Mouse (Mus musculus): Measurements from ENCODE around the gene Poc1b.
A peak's percentile ranks its signal among the peaks of the same experiment; 100 is the strongest.
"Not testable (repeated sequence)": the region's sequence is repeated elsewhere in the genome, so short reads cannot be mapped to it uniquely, and the experiment has no call there.

Poc1b gene

GRCm38 (mm10) chr10:99157697-99158096 lies 50.9 kb downstream of the Poc1b start:
- ATAC-seq (ENCODE audit: low TSS enrichment), result not testable (repeated sequence)

DNA sequence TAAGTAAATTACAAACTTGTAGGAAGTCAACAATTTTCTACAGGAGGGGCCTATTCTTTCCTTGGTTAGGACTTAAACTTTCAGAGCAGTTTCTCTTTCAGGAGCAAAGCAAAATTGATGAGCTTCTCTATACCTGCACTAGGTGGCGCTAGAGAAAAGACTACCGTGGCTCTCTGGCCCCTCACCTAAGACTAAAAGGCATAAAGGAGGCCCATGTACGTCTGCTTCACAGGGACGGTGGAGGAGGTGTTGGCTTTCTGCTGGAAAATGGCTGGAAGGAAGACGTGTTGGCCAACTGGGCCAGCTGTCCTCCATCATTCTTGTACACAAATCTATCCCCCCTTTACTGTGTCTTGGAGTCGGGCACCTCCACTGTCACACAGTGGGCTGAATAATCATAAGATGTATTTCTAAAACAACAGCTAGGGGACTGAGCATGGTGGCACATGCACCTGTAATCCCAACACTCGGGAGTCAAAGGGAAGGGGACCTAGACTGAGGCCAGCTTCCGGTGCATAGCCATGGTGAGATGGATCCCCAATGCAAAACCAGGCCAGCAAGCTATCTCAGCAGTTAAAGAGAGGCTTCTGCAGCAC lies 55.2 kb downstream of the Poc1b start:
- peak; percentile 50 for ATAC-seq (ENCODE audit: low TSS enrichment)

DNA sequence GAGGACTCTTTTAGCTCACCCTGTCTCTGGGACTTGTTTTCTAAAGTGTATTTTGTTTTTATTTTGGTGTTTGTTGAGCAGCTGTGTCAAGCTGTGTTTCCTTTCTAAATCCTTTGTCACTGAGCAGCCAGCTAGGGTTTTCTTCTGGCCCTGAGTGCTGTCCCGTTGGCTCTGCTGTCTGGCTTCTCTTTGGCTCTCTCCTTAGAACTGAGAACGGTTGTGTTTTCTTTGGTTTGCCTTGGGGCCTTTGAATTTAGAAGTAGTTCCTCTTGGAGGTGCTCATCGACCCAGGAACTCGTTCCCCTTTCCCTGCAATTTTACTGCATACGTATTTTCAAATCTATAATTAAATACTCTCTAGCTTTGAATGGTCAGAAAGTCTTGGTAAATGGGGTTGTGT lies 56.2 kb downstream of the Poc1b start:
- no peak for ATAC-seq (ENCODE audit: low TSS enrichment)

DNA sequence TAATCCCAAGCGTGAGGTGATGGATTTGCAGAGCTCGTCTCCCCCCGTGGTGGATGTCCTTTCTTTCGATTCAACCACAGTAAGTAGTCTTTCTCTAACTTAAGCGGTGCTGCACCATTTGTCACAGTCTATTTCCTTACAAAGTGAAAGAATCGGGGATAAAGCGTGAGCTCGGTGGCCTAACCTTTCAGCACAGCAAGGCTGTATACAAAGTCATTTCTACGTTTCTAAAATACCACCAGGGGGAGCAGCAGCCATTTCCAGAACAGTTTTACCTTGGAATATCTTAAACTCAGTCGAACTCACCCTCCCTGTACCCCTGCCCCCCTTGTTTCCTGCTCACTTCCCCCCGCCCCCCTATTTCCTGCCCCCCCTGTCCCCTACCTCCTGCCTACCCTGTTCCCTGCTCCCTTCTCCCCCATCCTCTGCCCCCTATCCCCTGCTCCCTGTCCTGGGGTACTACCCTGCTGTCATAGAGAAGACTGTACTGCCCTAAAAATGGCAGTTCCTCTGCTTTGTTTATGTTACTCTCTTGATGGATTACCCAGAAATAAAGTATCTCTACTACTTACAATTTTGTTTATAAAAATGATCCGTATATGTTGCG lies 58.1 kb downstream of the Poc1b start:
- peak; percentile 36; the same call in 1 of the 2 replicates for ATAC-seq (ENCODE audit: low TSS enrichment)

DNA sequence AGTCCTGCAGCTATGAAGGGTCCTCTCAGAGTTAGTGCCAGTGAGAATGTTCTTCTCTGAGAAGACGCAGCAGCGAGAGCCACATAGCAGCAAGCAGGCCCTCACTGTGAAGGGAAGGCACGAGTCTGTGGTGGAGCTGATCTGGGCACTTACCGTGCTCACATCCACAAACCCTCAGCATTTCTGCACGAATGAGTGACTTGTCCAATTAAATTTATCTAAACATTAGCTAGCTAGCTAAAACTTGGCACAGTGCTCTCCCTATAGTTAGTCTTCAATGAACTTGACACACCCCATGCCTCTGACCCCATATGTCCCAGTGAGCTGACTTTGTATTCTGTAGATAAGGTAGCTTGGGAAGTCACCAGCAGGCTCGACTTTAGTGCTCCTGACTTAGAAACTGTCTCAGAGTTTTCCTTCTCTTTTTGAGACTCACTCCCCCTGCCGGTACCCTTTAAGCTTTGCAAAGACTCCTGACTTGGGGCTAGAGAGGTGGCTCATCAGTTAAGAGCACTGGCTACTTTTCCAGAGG lies 59.0 kb downstream of the Poc1b start:
- ATAC-seq (ENCODE audit: low TSS enrichment), result no peak

DNA sequence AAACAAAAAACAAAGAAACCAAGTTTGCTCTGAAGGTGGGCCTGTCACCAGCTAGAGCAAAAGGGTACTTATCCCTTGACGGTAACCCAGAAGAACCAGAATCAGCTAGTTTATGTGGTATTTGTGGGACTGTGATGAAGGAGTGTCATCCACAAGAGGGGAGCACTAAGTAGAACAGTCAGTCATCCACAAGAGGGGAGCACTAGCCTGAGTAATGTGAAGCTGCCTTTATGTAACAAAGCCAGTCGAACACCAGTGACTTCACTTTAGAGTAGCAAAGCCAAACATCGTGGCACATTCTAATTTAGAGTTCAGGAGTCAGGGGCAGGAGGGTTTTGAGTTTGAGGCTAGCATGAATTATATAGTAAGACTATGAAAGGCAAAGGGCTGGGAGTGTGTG lies 59.6 kb downstream of the Poc1b start:
- peak; percentile 64 for ATAC-seq (ENCODE audit: low TSS enrichment)

DNA sequence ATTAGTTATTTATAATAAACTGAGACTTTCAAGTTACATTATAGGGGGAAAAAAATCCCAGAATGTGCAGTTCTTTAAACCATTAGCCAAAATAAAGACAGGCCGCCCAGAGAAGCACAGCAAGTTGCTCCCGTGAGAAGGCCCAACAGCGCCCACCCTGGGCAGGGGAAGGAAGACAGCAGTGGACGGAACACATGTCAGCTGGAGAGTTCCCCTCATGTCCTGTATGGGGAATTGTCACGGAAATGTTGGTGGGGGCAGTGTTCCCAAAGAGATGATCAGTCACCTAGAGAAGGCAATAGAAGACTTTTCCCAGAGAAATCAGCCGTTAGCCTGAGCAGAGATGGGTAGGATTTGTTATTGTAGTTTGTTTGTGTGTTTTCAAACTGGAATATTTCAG lies 61.6 kb downstream of the Poc1b start:
- no peak for ATAC-seq (ENCODE audit: low TSS enrichment)

GRCm38 (mm10) chr10:99168840-99169764 lies 62.3 kb downstream of the Poc1b start:
- ATAC-seq (ENCODE audit: low TSS enrichment), result 0 out of 2 replicates have a peak, but pooled peaks have one; percentile 1

DNA sequence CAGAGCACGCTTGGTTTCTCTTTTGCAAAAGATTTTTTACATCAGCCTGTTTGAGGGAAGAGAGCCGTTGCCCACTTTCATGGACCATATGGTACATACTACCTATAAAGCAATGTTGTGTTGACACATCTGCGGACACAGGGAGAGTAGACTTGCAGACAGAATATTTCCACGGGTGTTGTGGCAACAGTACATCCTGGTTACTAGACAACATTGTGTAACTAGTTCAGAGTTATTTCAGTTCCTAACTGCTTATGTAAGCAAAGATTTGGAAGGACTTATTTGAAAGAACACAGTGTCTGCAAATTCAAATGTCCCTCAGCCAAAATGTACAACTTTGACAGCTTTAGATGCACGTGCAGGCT lies 62.9 kb downstream of the Poc1b start:
- peak; percentile 70 for ATAC-seq (ENCODE audit: low TSS enrichment)

DNA sequence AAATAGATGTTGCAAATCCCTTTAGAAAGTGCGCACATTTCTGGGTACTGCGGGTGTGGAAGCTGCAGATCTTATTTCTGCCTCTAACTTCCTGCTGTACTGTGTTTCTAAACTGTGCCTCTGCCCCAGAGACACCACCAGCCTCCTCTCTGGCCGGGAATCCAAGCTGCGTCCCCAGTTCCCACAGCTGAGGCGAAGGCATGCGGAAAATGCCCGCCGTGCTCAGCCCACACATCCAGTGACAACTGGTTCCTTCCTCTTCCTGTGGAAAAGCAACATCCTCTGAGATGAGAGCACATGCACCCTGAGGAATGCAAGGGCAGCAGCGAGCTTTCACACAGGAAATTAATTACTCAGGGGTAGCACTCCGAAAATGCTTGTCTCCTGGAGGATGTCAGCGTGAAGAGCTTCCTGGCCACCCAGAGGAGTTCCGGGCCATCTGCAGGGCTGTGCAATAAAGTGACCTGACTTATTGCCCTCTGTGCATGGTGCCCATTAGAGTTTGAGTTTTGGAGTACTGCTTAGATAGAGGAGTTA lies 65.2 kb downstream of the Poc1b start:
- ATAC-seq (ENCODE audit: low TSS enrichment), result peak; percentile 62

DNA sequence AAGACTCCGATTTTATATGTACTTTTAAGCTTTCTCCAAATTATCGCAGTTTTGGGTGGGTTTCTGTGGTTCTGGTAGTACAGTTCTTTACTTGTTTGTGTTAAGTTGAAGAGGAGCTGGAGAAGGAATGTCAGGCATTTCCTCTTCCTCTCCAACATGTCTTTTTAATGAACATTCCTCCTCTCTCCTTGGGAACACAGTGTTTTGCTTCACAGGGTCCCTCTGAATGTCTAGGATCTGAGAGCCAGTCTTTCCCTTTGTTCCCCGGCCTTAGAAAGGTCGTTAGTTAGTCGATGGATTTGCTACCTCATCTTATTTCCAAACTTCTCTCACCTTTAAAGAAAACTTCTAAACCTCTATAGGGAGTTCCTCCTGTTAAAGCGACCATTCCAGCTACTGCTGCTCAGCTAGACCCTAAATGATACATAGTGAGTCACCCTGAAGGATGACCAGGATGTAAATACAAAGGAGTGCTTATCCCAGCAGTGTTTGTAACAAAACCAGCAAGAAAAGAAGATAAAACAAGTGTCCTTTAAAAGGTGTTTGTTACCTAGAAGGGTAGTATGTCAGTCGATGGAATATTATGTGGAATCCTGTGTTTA lies 66.2 kb downstream of the Poc1b start:
- no peak for ATAC-seq (ENCODE audit: low TSS enrichment)

- no peak for ATAC-seq (ENCODE audit: low TSS enrichment)
Observed at GRCm38 (mm10) chr10:99176911-99177310, 70.1 kb downstream of the Poc1b start.

DNA sequence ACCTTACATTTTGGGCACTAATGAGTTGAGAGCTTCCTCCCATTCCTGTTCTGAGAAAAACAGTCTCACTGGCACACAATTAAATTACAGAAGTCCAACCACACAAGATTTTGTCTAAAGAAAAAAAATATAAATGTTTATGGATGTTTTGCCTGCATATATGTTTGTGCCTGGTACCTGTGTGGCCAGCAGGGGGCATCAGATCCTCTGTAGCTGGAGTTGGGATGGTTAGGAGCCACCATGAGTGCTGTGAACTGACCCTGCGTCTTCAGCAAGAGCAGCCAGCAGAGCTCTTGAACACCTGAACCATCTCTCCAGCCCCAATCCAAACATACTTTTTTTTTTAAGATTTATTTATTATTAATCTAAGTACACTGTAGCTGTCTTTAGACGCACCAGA lies 71.3 kb downstream of the Poc1b start:
- ATAC-seq (ENCODE audit: low TSS enrichment), result no peak

- ATAC-seq (ENCODE audit: low TSS enrichment), result no peak
Observed at GRCm38 (mm10) chr10:99179122-99179521, 72.3 kb downstream of the Poc1b start.

- ATAC-seq (ENCODE audit: low TSS enrichment), result no peak
Observed at GRCm38 (mm10) chr10:99179566-99179965, 72.7 kb downstream of the Poc1b start.

DNA sequence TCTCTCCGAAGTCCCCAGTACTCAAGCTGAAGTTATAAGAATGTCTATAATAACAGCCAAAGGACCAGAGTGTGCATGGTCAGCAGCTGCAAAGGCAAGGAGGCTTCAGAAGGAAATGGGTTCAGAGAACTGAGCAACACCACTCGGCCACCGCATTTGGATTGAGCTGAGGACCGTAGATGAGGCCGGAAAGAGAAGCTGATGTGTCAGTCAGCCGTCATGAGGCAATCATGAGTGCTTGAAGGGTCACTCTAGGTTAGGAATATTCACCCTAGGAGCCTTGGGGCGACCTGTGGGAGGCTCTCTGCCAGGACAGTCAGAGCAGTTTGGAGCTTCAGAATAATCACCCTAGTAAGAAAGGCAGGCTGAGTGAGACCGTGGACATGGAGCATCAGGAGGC lies 74.7 kb downstream of the Poc1b start:
- peak; percentile 20; the same call in 1 of the 2 replicates for ATAC-seq (ENCODE audit: low TSS enrichment)

DNA sequence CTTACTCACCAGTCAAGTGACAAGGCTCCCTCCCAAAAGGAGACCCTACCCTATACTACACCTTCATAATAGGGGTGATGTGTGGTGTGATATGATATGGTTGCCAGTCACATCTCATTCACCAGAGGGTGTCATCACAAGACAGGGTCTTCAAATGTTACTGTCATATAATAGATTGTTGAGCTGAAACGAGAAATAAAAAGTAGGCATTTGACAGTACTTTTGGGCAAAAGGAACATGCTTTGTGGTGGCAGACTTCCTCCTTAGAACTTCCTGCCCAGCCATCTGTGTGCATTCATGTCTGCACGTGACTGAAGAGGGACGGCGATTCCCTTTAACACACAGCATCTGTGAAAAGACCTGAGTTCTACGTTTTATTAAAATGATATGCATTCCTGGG lies 75.3 kb downstream of the Poc1b start:
- peak; percentile 31; the same call in 1 of the 2 replicates for ATAC-seq (ENCODE audit: low TSS enrichment)

DNA sequence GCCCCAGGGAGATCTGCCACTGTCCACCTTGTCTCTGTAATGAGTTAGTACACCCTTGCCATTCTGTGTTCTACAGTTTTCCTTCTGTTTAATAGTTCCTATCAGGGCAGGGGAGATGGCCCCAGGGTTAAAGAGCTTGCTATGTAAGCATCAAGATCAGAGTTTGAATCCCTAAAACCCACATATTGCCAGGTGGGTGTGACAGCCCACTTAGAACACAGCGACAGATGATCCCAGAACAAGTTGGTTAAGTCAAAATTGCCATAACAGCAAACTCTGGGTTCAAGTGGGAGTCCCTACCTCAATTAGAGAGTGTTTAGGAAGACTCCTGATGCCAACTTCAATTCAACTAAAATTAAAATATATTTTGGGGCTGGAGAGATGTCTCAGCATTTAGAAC lies 81.3 kb downstream of the Poc1b start:
- no peak for ATAC-seq (ENCODE audit: low TSS enrichment)

DNA sequence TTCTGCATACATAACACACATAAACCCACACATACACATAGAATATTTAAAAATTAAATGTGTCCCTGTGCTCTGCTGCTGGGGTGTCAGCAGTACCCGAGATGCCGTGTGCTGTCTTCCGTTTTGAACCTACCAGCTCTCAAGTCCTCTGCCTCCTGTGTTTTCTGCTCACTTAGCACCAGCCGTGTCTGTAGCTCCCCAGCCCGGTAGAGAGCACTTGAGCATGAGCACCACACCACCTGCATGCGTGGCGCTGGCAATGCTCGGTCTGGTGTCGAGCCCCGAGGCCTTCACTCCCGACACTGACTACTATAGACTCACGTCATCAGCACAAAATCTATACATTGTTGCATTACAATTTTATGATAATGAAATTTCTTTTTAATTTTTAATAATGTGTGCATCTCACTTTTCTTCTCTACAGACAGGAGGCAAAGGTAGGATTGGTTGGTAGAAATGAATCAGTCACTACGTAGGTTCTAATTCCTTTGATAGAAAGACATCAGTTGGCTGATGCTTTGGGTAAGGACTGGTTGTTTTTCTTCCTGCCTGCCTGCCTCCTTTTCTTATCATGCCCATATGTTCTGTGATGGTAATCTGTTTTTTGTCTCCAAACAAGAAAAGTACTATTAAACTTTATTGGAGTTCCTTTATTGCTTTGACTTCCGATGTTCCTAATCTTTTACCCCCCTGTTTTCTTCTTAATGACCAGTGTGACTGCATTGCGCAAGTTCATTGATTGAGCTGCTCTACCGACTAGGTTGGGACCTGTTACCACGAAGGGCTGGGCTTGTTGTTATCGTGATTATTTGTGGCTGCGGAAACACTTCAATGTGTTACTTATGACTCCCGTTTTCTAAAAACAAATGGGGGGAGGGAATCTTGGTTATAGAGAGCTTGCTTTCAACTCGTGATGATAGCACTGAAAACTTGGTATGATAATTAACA lies 82.1 kb downstream of the Poc1b start:
- ATAC-seq (ENCODE audit: low TSS enrichment), result peak; percentile 62

- no peak for ATAC-seq (ENCODE audit: low TSS enrichment)
Observed at GRCm38 (mm10) chr10:99190798-99191197, 84.0 kb downstream of the Poc1b start.

Data from frontal cortex, adult (tissue).